Mouse (Mus musculus) ES-CJ7 (cell line): ENCODE data around the gene Catsperz.
"Not testable (repeated sequence)": the region's sequence is repeated elsewhere in the genome, so short reads cannot be mapped to it uniquely, and the experiment has no call there.

Experiments used
- DNase-seq: peaks from one replicate; pipeline ENCODE4 v3.0.0; 2011; ENCODE audit warnings: low read depth, low spot score

The Catsperz gene

GRCm38 (mm10) chr19:6909021-6909420 lies 16.2 kb downstream of the Catsperz start:
- DNase-seq, result no peak

DNA sequence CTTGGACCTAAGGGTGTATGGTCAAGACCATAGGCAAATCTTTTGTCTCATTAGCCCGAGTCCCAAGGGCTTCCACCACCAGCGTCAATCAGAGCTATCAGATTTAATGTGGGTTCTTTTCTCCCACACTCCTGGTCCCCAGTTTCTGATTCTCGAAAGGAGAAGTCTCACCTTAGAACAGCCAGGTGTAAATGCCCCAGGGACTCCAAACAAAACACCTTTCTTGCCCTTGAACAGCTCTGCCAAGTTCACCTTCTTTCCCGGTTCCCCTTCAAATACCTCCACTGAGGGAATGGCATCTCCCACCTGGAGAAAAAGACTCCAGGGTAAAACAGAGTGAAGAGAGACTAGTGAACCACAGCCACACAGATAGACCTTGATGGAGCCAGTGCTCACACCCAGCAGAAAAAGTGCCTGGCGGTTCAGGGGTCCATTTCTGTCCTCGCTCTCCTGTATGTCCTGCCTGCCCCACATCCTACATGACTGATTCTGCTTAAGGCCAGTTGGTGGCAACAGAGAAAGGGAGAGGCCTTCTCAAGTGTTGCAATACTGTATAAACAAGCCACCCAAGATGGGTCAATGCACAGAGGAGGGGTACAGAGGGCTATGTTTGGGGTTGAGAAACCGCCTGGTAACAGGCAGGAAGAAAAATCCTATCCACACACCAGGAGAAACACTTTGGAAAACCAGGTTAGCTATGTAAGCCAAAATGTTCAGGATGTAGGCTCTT lies 17.2 kb downstream of the Catsperz start:
- DNase-seq, result no peak

DNA sequence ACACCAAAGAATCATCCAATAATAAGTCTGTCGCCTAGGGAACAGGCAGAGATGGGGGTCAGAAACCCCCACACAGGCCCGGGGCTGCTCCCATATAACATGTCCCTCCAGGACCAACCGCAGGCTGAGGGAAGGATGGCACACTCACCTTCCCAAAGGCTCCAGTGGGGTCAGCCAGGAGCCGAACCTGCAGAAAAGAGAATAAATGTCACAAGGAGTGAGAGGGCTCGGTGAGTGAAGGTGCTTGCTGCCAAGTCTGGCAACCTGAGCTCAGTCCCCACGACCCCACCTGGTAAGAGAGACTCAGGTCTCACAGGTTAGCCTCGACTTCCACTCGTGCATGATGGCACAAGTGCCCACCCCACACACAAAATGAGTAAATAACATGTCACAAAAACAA lies 18.1 kb downstream of the Catsperz start:
- no peak for DNase-seq

DNA sequence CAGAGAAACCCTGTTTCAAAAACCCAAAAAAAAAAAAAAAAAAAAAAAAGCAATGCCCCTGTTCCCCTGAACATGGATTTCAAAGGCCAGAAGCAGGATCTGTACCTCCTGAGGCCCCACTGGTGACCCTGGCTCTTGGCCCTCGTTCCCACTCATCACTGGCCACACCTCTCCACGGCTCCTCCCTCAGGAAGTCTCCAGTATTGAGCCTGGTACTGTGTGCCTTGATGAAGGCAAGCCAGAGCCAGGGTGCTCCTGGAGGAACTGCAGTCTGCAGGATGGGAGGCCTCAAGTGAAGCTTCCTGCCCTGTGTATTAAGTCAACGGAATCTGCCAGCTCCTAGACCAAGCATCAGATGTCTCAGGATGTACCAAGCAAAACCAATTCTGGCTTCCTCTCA lies 19.0 kb downstream of the Catsperz start:
- no peak for DNase-seq

DNA sequence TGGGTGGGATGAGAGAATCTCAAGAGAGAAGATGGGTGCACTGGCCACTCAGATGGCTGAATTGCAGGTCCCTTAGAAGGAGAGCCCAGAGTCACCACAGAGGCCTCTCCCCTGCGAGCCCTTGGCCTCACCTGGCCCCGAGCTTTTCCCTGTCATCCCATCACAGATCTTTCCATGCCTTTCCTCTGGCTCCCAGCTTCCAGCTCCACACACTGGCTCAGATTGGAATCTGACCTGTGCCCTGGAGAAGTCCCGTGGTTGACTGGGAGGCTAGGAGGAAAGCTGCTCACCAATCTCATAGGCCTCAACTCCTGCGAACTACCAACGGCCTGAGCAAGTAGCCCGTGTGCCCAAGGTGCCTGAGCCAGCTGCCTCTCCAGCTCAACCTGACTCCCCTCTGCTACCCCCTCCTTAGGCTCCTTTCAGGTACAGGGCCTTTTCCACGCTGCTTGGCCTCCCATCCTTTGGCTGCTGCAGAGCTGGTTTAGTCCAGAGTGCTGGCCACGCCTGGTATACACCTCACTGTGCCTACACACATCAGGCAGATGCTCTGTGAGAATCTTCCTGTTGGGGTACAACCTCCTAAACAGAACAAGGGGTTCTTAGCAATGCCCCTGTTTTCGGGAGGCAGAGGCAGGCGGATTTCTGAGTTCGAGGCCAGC lies 19.6 kb downstream of the Catsperz start:
- DNase-seq, result no peak

GRCm38 (mm10) chr19:6904846-6905245 lies 20.3 kb downstream of the Catsperz start:
- no peak for DNase-seq

- no peak for DNase-seq
Observed at GRCm38 (mm10) chr19:6903031-6903430, 22.1 kb downstream of the Catsperz start.

- no peak for DNase-seq
Observed at GRCm38 (mm10) chr19:6899641-6900040, 25.5 kb downstream of the Catsperz start.

DNA sequence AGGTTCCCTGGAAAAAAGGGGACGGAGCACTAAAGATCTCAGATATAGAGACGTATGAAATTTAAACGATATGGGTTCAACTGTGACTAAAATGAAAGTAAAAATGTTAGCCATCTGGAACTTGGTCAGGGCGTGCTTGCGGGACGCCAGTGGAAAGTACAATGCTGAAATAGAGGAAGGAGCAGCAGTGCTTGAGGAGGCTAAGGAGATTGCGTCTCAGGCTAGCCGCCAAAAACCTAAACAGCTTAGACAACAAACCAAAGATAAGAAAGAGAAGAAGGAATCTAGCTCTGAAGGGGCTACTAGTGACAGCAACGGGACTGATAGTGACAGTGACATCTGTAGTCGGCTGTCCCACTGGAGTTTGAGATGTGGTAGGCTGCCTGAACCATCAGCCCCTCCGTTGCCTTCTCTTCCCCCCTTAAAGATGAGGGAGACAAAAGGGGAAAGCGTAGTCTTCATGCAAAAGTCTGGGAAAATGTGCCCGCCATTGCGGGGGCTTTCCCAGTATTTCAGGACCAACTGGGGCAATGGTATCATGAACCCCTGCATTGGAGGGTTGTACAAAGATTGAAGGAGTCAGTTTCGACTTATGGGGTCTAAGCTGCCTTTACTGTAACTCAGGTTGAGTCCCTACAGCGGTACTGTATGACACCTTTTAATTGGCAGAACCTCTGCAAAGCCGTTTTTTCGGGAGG lies 29.4 kb downstream of the Catsperz start:
- not testable (repeated sequence) for DNase-seq

- no peak for DNase-seq
Observed at GRCm38 (mm10) chr19:6893731-6894451, 31.3 kb downstream of the Catsperz start.

- no peak for DNase-seq
Observed at GRCm38 (mm10) chr19:6892512-6892911, 32.7 kb downstream of the Catsperz start.

DNA sequence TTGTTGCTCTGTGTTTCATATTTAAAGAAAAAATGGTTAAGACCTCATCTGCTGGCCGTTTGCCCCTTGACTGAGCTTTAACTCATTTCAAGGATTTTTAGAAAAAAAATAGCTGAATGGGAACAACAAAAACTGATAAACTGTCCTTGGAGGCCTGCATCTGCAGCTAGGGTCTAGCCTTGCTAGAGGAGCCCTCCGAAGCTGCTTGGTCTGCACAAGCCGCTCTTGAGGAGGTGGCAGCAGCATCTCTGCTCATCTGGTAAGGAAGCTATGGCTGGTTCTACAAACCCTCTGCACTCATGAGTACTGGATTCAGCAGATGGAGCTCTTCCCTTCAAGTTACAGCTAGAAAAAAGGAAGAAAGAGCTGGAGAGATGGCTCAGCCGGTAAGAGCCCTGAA lies 47.2 kb downstream of the Catsperz start:
- DNase-seq, result no peak

DNA sequence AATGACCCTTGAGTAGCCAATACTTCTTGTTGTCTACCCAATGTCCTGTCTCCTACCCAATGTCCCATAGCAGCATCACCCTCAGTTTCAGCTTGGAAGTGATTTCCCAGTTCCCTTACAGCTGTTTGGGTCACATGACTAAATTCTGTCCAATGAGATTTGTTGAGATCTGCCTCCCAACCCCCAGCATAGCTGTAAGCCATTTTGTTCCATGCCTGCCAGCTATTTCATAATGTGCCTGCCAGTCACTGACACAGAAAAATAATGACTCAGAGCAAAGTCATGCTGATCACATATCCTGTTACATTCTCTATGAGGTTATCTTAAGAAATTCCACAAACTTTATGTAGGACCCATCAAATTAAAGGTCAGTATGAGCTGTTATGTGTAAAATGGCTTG lies 48.4 kb downstream of the Catsperz start:
- no peak for DNase-seq

GRCm38 (mm10) chr19:6875834-6876233 lies 49.3 kb downstream of the Catsperz start:
- no peak for DNase-seq

GRCm38 (mm10) chr19:6874257-6874656 lies 50.9 kb downstream of the Catsperz start:
- DNase-seq, result no peak

DNA sequence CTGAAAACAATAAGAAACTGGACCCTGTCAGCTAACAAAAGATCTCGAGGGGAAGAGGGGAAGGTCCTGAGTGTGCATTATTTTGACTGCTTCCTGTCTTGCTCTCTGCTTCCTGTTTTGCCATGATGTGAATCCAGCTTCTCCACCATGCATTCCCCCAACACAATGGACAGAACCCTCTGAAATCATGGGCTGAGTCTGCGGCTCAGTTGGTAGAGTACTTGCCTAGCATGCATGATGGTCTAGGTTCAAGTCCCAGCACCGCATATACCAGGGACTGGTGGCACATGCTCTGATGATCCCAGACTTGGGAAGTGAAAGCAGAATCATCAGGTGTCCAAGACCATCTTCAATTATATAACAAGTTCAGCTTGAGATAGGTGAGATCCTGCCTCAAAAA lies 52.5 kb downstream of the Catsperz start:
- DNase-seq, result no peak
